Mouse (Mus musculus): ENCODE results near the gene Apbb2. TPM values are rescaled to one million over a fixed set of nuclear protein-coding genes. Genes with fewer than 3 reads are reported as not detected.

The Apbb2 gene
- 0.73 and 1.2 TPM in 2 replicates for polyA plus RNA-seq (2012; rRNA removed)

GRCm38 (mm10) chr5:66618597-66618996, at the start of gene Apbb2:
TSS of gene Apbb2 (minus strand) at chr5:66618784.
- peaks cover 15% of the 10 kb centered on the region for H3K4me1 ChIP-seq (ENCODE audit: control insufficient read depth, insufficient read depth, low read length)
- no peak within 1 kb of the TSS; the same call in 1 of the 2 replicates for H3K27ac ChIP-seq (ENCODE audit: control insufficient read depth, insufficient read depth, low read depth, low read length)
- H3K27me3 ChIP-seq (ENCODE audit: control insufficient read depth, insufficient read depth, low read length) = no peaks in the 10 kb centered on the region
- H3K4me3 ChIP-seq (ENCODE audit: control insufficient read depth, low read depth, low read length) = peak within 1 kb of the TSS; percentile 83
- no peak for TF ChIP-seq CTCF (IDR thresholded peaks at IDR 0.05; ENCODE audit: control insufficient read depth, insufficient read depth, insufficient replicate concordance, low read depth, low read length)
- 0 out of 2 replicates have a peak, but pooled peaks have one; percentile 22 for TF ChIP-seq POLR2A (IDR thresholded peaks at IDR 0.05; ENCODE audit: control insufficient read depth, low read depth, low read length)
- H3K36me3 ChIP-seq (ENCODE audit: control insufficient read depth, insufficient read depth, low read length) = no peaks in the 10 kb centered on the region

GRCm38 (mm10) chr5:66654220-66654619, 35.6 kb upstream of the Apbb2 start:
- TF ChIP-seq POLR2A (IDR thresholded peaks at IDR 0.05; ENCODE audit: control insufficient read depth, low read depth, low read length) = no peak
- no peak for TF ChIP-seq CTCF (IDR thresholded peaks at IDR 0.05; ENCODE audit: control insufficient read depth, insufficient read depth, insufficient replicate concordance, low read depth, low read length)
- Histone ChIP-seq H3K27ac (ENCODE audit: control insufficient read depth, insufficient read depth, low read depth, low read length) (no peak overlapping the region), H3K4me3 (ENCODE audit: control insufficient read depth, low read depth, low read length) (no peak overlapping the region)

GRCm38 (mm10) chr5:66647504-66647903, 28.9 kb upstream of the Apbb2 start:
- Histone ChIP-seq H3K4me1 (ENCODE audit: control insufficient read depth, insufficient read depth, low read length) (no peaks in the 10 kb centered on the region), H3K4me3 (ENCODE audit: control insufficient read depth, low read depth, low read length) (no peak overlapping the region), H3K27me3 (ENCODE audit: control insufficient read depth, insufficient read depth, low read length) (no peaks in the 10 kb centered on the region), H3K27ac (ENCODE audit: control insufficient read depth, insufficient read depth, low read depth, low read length) (no peak overlapping the region), H3K36me3 (ENCODE audit: control insufficient read depth, insufficient read depth, low read length) (no peaks in the 10 kb centered on the region)
- no peak for TF ChIP-seq CTCF (IDR thresholded peaks at IDR 0.05; ENCODE audit: control insufficient read depth, insufficient read depth, insufficient replicate concordance, low read depth, low read length)
- TF ChIP-seq POLR2A (IDR thresholded peaks at IDR 0.05; ENCODE audit: control insufficient read depth, low read depth, low read length) = no peak

More at GRCm38 (mm10) chr5:66654220-66654619, 35.6 kb upstream of the Apbb2 start:
- H3K4me1 ChIP-seq (ENCODE audit: control insufficient read depth, insufficient read depth, low read length) = no peaks in the 10 kb centered on the region
- H3K36me3 ChIP-seq (ENCODE audit: control insufficient read depth, insufficient read depth, low read length) = no peaks in the 10 kb centered on the region
- no peaks in the 10 kb centered on the region for H3K27me3 ChIP-seq (ENCODE audit: control insufficient read depth, insufficient read depth, low read length)

GRCm38 (mm10) chr5:66643260-66643659, 24.7 kb upstream of the Apbb2 start:
- Histone ChIP-seq H3K27me3 (ENCODE audit: control insufficient read depth, insufficient read depth, low read length) (no peaks in the 10 kb centered on the region), H3K27ac (ENCODE audit: control insufficient read depth, insufficient read depth, low read depth, low read length) (no peak overlapping the region), H3K36me3 (ENCODE audit: control insufficient read depth, insufficient read depth, low read length) (no peaks in the 10 kb centered on the region), H3K4me3 (ENCODE audit: control insufficient read depth, low read depth, low read length) (no peak overlapping the region), H3K4me1 (ENCODE audit: control insufficient read depth, insufficient read depth, low read length) (no peaks in the 10 kb centered on the region)
- no peak for TF ChIP-seq CTCF (IDR thresholded peaks at IDR 0.05; ENCODE audit: control insufficient read depth, insufficient read depth, insufficient replicate concordance, low read depth, low read length)
- TF ChIP-seq POLR2A (IDR thresholded peaks at IDR 0.05; ENCODE audit: control insufficient read depth, low read depth, low read length) = no peak

GRCm38 (mm10) chr5:66642156-66642555, 23.6 kb upstream of the Apbb2 start:
- Histone ChIP-seq H3K4me3 (ENCODE audit: control insufficient read depth, low read depth, low read length) (no peak overlapping the region), H3K4me1 (ENCODE audit: control insufficient read depth, insufficient read depth, low read length) (no peaks in the 10 kb centered on the region), H3K27ac (ENCODE audit: control insufficient read depth, insufficient read depth, low read depth, low read length) (no peak overlapping the region), H3K36me3 (ENCODE audit: control insufficient read depth, insufficient read depth, low read length) (no peaks in the 10 kb centered on the region), H3K27me3 (ENCODE audit: control insufficient read depth, insufficient read depth, low read length) (no peaks in the 10 kb centered on the region)
- no peak for TF ChIP-seq POLR2A (IDR thresholded peaks at IDR 0.05; ENCODE audit: control insufficient read depth, low read depth, low read length)
- TF ChIP-seq CTCF (IDR thresholded peaks at IDR 0.05; ENCODE audit: control insufficient read depth, insufficient read depth, insufficient replicate concordance, low read depth, low read length) = no peak

GRCm38 (mm10) chr5:66635459-66636079, 17.0 kb upstream of the Apbb2 start:
- Histone ChIP-seq H3K36me3 (ENCODE audit: control insufficient read depth, insufficient read depth, low read length) (no peaks in the 10 kb centered on the region), H3K27me3 (ENCODE audit: control insufficient read depth, insufficient read depth, low read length) (no peaks in the 10 kb centered on the region), H3K4me1 (ENCODE audit: control insufficient read depth, insufficient read depth, low read length) (no peaks in the 10 kb centered on the region), H3K4me3 (ENCODE audit: control insufficient read depth, low read depth, low read length) (no peak overlapping the region), H3K27ac (ENCODE audit: control insufficient read depth, insufficient read depth, low read depth, low read length) (no peak overlapping the region)
- TF ChIP-seq CTCF (IDR thresholded peaks at IDR 0.05; ENCODE audit: control insufficient read depth, insufficient read depth, insufficient replicate concordance, low read depth, low read length) (no peak), POLR2A (IDR thresholded peaks at IDR 0.05; ENCODE audit: control insufficient read depth, low read depth, low read length) (no peak)

- Histone ChIP-seq H3K36me3 (ENCODE audit: control insufficient read depth, insufficient read depth, low read length) (no peaks in the 10 kb centered on the region), H3K27ac (ENCODE audit: control insufficient read depth, insufficient read depth, low read depth, low read length) (no peak overlapping the region), H3K4me1 (ENCODE audit: control insufficient read depth, insufficient read depth, low read length) (no peaks in the 10 kb centered on the region), H3K27me3 (ENCODE audit: control insufficient read depth, insufficient read depth, low read length) (no peaks in the 10 kb centered on the region), H3K4me3 (ENCODE audit: control insufficient read depth, low read depth, low read length) (no peak overlapping the region)
- TF ChIP-seq POLR2A (IDR thresholded peaks at IDR 0.05; ENCODE audit: control insufficient read depth, low read depth, low read length) (no peak), CTCF (IDR thresholded peaks at IDR 0.05; ENCODE audit: control insufficient read depth, insufficient read depth, insufficient replicate concordance, low read depth, low read length) (no peak)
Measured at GRCm38 (mm10) chr5:66627805-66628204, 9.2 kb upstream of the Apbb2 start.
